1 mouse cellular context compared by ENCODE assay signal in genomic region chr7:16051883-16052595, GRCm38 (mm10).
TF ChIP-seq lines count a peak whose summit lies in the region.

No protein-coding gene starts in this region.

TF ChIP-seq in CH12.LX, 34 proteins besides CTCF, POLR2A, EP300 and RAD21:
- TF ChIP-seq SMC3 (IDR thresholded peaks at IDR 0.05; ENCODE audit: low read depth, low read length), result peak; percentile 84
- no peak for TF ChIP-seq E2F4 (IDR thresholded peaks at IDR 0.05; ENCODE audit: insufficient replicate concordance, low read depth, low read length)
- no peak for TF ChIP-seq MEF2A (IDR thresholded peaks at IDR 0.05; ENCODE audit: borderline replicate concordance, low read depth, low read length)
- peak; percentile 33; the same call in 1 of the 2 replicates for TF ChIP-seq HCFC1 (IDR thresholded peaks at IDR 0.05; ENCODE audit: low read depth, low read length)
- TF ChIP-seq ZNF384 (IDR thresholded peaks at IDR 0.05; ENCODE audit: low read depth, low read length), result peak; percentile 77
- TF ChIP-seq POLR2AphosphoS2 (IDR thresholded peaks at IDR 0.05; ENCODE audit: low read depth, low read length), result no peak
- no peak; the same call in 1 of the 2 replicates for TF ChIP-seq SIN3A (IDR thresholded peaks at IDR 0.05; ENCODE audit: low read length)
- TF ChIP-seq MAZ (IDR thresholded peaks at IDR 0.05; ENCODE audit: low read depth, low read length), result no peak
- no peak for TF ChIP-seq ZKSCAN1 (IDR thresholded peaks at IDR 0.05; ENCODE audit: borderline replicate concordance, low read depth, low read length)
- 0 out of 2 replicates have a peak, but pooled peaks have one; percentile 7 for TF ChIP-seq UBTF (IDR thresholded peaks at IDR 0.05; ENCODE audit: low read depth, low read length)
- TF ChIP-seq MAFK (IDR thresholded peaks at IDR 0.05; ENCODE audit: insufficient replicate concordance, low read length), result no peak
- peak; percentile 24; the same call in 1 of the 2 replicates for TF ChIP-seq MXI1 (IDR thresholded peaks at IDR 0.05; ENCODE audit: low read depth, low read length)
- no peak for TF ChIP-seq CHD1 (IDR thresholded peaks at IDR 0.05; ENCODE audit: low read depth, low read length)
- no peak for TF ChIP-seq CHD2 (IDR thresholded peaks at IDR 0.05; ENCODE audit: low read length)
- no peak for TF ChIP-seq BHLHE40 (IDR thresholded peaks at IDR 0.05; ENCODE audit: low read depth, low read length)
- TF ChIP-seq RCOR1 (conservative IDR thresholded peaks at IDR 0.05; ENCODE audit: low read depth, low read length), result no peak
- TF ChIP-seq ETS1 (conservative IDR thresholded peaks at IDR 0.05; ENCODE audit: low read depth, low read length), result no peak; the same call in 1 of the 2 replicates
- TF ChIP-seq GABPA (IDR thresholded peaks at IDR 0.05; ENCODE audit: insufficient replicate concordance, low read depth, low read length), result no peak
- TF ChIP-seq ELF1 (IDR thresholded peaks at IDR 0.05; ENCODE audit: low read depth, low read length), result no peak
- TF ChIP-seq ZC3H11A (IDR thresholded peaks at IDR 0.05; ENCODE audit: low read depth, low read length), result no peak
- no peak for TF ChIP-seq IRF4 (IDR thresholded peaks at IDR 0.05; ENCODE audit: low read depth, low read length)
- TF ChIP-seq NRF1 (IDR thresholded peaks at IDR 0.05; ENCODE audit: low read depth, low read length), result no peak
- no peak for TF ChIP-seq USF1 (IDR thresholded peaks at IDR 0.05; ENCODE audit: low read depth, low read length)
- TF ChIP-seq MYC (IDR thresholded peaks at IDR 0.05; ENCODE audit: low read depth, low read length), result peak; percentile 51; the same call in 1 of the 2 replicates
- no peak for TF ChIP-seq TBP (conservative IDR thresholded peaks at IDR 0.05; ENCODE audit: low read depth, low read length)
- no peak for TF ChIP-seq JUND (conservative IDR thresholded peaks at IDR 0.05; ENCODE audit: low read depth, low read length)
- no peak for TF ChIP-seq PAX5 (IDR thresholded peaks at IDR 0.05; ENCODE audit: low read length)
- TF ChIP-seq USF2 (conservative IDR thresholded peaks at IDR 0.05; ENCODE audit: low read depth, low read length), result 0 out of 2 replicates have a peak, but pooled peaks have one; percentile 13
- TF ChIP-seq KAT2A (IDR thresholded peaks at IDR 0.05; ENCODE audit: insufficient replicate concordance, low read length), result no peak
- no peak for TF ChIP-seq JUN (IDR thresholded peaks at IDR 0.05; ENCODE audit: insufficient read depth, low read depth, low read length)
- peak; percentile 84 for TF ChIP-seq MAX (IDR thresholded peaks at IDR 0.05; ENCODE audit: low read length)
- no peak for TF ChIP-seq NELFE (IDR thresholded peaks at IDR 0.05; ENCODE audit: low read depth, low read length)
